Mouse (Mus musculus): ENCODE measurements at regions not wholly inside any gene's neighbourhood (a gene's known extent, or its start where the extent isn't known, plus 50 kb on each side); places are given as distances from the start of the nearest gene placed in this dataset.
"Not testable (repeated sequence)": the region's sequence is repeated elsewhere in the genome, so short reads cannot be mapped to it uniquely, and the experiment has no call there.

- DNase-seq (ENCODE audit: low spot score); H3K36me3 ChIP-seq; H3K4me1 ChIP-seq; H3K27ac ChIP-seq; H3K9me3 ChIP-seq; H3K27me3 ChIP-seq (ENCODE audit: insufficient read depth, poor library complexity, severe bottlenecking); H3K4me3 ChIP-seq: not testable (repeated sequence)
Observed at GRCm38 (mm10) chr8:19976461-19976860, 73.3 kb downstream of the Gm31371 start.

- peaks cover 8% of the 10 kb centered on the region for H3K9me3 ChIP-seq
- peaks cover 14% of the 10 kb centered on the region; the same call in 1 of the 2 replicates for H3K36me3 ChIP-seq
- WGBS: 8% methylated on average over 39 of the region's 42 CpGs
- peak; percentile 87 for DNase-seq (ENCODE audit: low spot score)
- peak overlapping the region; percentile 66 for H3K4me3 ChIP-seq
- H3K4me1 ChIP-seq: no peaks in the 10 kb centered on the region
- H3K27me3 ChIP-seq (ENCODE audit: insufficient read depth, poor library complexity, severe bottlenecking): no peaks in the 10 kb centered on the region
- peak overlapping the region; percentile 87 for H3K27ac ChIP-seq
Observed at GRCm38 (mm10) chr8:19979536-19980345, 76.5 kb downstream of the Gm31371 start.

- Histone ChIP-seq H3K27ac (peak overlapping the region; percentile 87), H3K36me3 (peaks cover 14% of the 10 kb centered on the region; the same call in 1 of the 2 replicates), H3K4me3 (peak overlapping the region; percentile 66)
- peak; percentile 74 for DNase-seq (ENCODE audit: low spot score)
- H3K4me1 ChIP-seq; H3K9me3 ChIP-seq; H3K27me3 ChIP-seq (ENCODE audit: insufficient read depth, poor library complexity, severe bottlenecking): not testable (repeated sequence)
- 19% methylated on average over 26 of the region's 26 CpGs for WGBS
Observed at GRCm38 (mm10) chr8:19980346-19980726, 77.1 kb downstream of the Gm31371 start.

- H3K27ac ChIP-seq; H3K9me3 ChIP-seq; H3K4me3 ChIP-seq; H3K4me1 ChIP-seq; DNase-seq (ENCODE audit: low spot score); H3K27me3 ChIP-seq (ENCODE audit: insufficient read depth, poor library complexity, severe bottlenecking); H3K36me3 ChIP-seq: not testable (repeated sequence)
- 72% methylated on average over 3 of the region's 3 CpGs for WGBS
Observed at GRCm38 (mm10) chr8:20008106-20008505, 104.9 kb downstream of the Gm31371 start.

GRCm38 (mm10) chr8:20010947-20011346 lies 107.8 kb downstream of the Gm31371 start:
- H3K9me3 ChIP-seq; H3K27me3 ChIP-seq (ENCODE audit: insufficient read depth, poor library complexity, severe bottlenecking); DNase-seq (ENCODE audit: low spot score); H3K4me1 ChIP-seq; H3K4me3 ChIP-seq; H3K27ac ChIP-seq: not testable (repeated sequence)
- 70% methylated on average over 8 of the region's 8 CpGs for WGBS
- H3K36me3 ChIP-seq: peaks cover 20% of the 10 kb centered on the region

- not testable (repeated sequence) for H3K27ac ChIP-seq; H3K4me1 ChIP-seq; DNase-seq (ENCODE audit: low spot score); H3K4me3 ChIP-seq; H3K27me3 ChIP-seq (ENCODE audit: insufficient read depth, poor library complexity, severe bottlenecking); H3K9me3 ChIP-seq
- peaks cover 20% of the 10 kb centered on the region for H3K36me3 ChIP-seq
- WGBS: 73% methylated on average over 7 of the region's 7 CpGs
Observed at GRCm38 (mm10) chr8:20013278-20013677, 110.1 kb downstream of the Gm31371 start.

- WGBS: 72% methylated on average over 5 of the region's 5 CpGs
- not testable (repeated sequence) for H3K9me3 ChIP-seq; H3K4me1 ChIP-seq; DNase-seq (ENCODE audit: low spot score); H3K4me3 ChIP-seq; H3K27me3 ChIP-seq (ENCODE audit: insufficient read depth, poor library complexity, severe bottlenecking); H3K27ac ChIP-seq
- H3K36me3 ChIP-seq: peaks cover 20% of the 10 kb centered on the region
Observed at GRCm38 (mm10) chr8:20014451-20015130, 111.4 kb downstream of the Gm31371 start.

GRCm38 (mm10) chr8:20015411-20016081 lies 112.4 kb downstream of the Gm31371 start:
- not testable (repeated sequence) for DNase-seq (ENCODE audit: low spot score); H3K27me3 ChIP-seq (ENCODE audit: insufficient read depth, poor library complexity, severe bottlenecking); H3K4me1 ChIP-seq; H3K4me3 ChIP-seq; H3K27ac ChIP-seq; H3K9me3 ChIP-seq
- WGBS: 86% methylated on average over 6 of the region's 6 CpGs
- peaks cover 20% of the 10 kb centered on the region for H3K36me3 ChIP-seq

GRCm38 (mm10) chr8:20016082-20016840 lies 113.1 kb downstream of the Gm31371 start:
- not testable (repeated sequence) for H3K4me3 ChIP-seq; H3K27me3 ChIP-seq (ENCODE audit: insufficient read depth, poor library complexity, severe bottlenecking); H3K27ac ChIP-seq; H3K4me1 ChIP-seq; H3K9me3 ChIP-seq; DNase-seq (ENCODE audit: low spot score)
- 87% methylated on average over 17 of the region's 17 CpGs for WGBS
- H3K36me3 ChIP-seq: peaks cover 20% of the 10 kb centered on the region

GRCm38 (mm10) chr8:20025521-20025920 lies 122.3 kb downstream of the Gm31371 start:
- not testable (repeated sequence) for H3K27me3 ChIP-seq (ENCODE audit: insufficient read depth, poor library complexity, severe bottlenecking); H3K4me1 ChIP-seq; H3K9me3 ChIP-seq; DNase-seq (ENCODE audit: low spot score); H3K27ac ChIP-seq; H3K4me3 ChIP-seq; H3K36me3 ChIP-seq
- 56% methylated on average over 1 of the region's 2 CpGs for WGBS

GRCm38 (mm10) chr8:20027956-20028355 lies 124.8 kb downstream of the Gm31371 start:
- H3K27me3 ChIP-seq (ENCODE audit: insufficient read depth, poor library complexity, severe bottlenecking); DNase-seq (ENCODE audit: low spot score); H3K9me3 ChIP-seq; H3K36me3 ChIP-seq; H3K4me3 ChIP-seq; H3K27ac ChIP-seq; H3K4me1 ChIP-seq: not testable (repeated sequence)
- 67% methylated on average over 2 of the region's 2 CpGs for WGBS

- H3K9me3 ChIP-seq; DNase-seq (ENCODE audit: low spot score); H3K4me3 ChIP-seq; H3K36me3 ChIP-seq; H3K4me1 ChIP-seq; H3K27me3 ChIP-seq (ENCODE audit: insufficient read depth, poor library complexity, severe bottlenecking); H3K27ac ChIP-seq: not testable (repeated sequence)
- WGBS: 74% methylated on average over 2 of the region's 2 CpGs
Observed at GRCm38 (mm10) chr8:20030131-20030530, 126.9 kb downstream of the Gm31371 start.

GRCm38 (mm10) chr8:20057626-20058025 lies 154.4 kb downstream of the Gm31371 start:
- H3K27ac ChIP-seq; H3K9me3 ChIP-seq; H3K4me3 ChIP-seq; H3K4me1 ChIP-seq; H3K27me3 ChIP-seq (ENCODE audit: insufficient read depth, poor library complexity, severe bottlenecking); DNase-seq (ENCODE audit: low spot score); H3K36me3 ChIP-seq: not testable (repeated sequence)
- WGBS: 58% methylated on average over 2 of the region's 3 CpGs

Measured in heart, embryonic 10.5 days (tissue).